Mouse (Mus musculus): ENCODE data around the gene Phlda3. TPM values are rescaled to one million over a fixed set of nuclear protein-coding genes. Genes with fewer than 3 reads are reported as not detected.

Phlda3 gene
- polyA plus RNA-seq, 1 experiment from 2014 or later, result 22.6 TPM

Other genes with a start within 250 kb of the Phlda3 start
- gene Nav1, start 158.8 kb upstream of the Phlda3 start, polyA plus RNA-seq (2014; fragmentation: Nextera tagmentation; extraction: Ambion mirVana), result 18.1 and 20.0 TPM in 2 replicates
- 47.5 and 51.1 TPM in 2 replicates for gene Csrp1, start 46.1 kb upstream of the Phlda3 start, polyA plus RNA-seq (2014; fragmentation: Nextera tagmentation; extraction: Ambion mirVana)
- 57.6 and 70.7 TPM in 2 replicates for gene Tnni1, start 13.3 kb downstream of the Phlda3 start, polyA plus RNA-seq (2014; fragmentation: Nextera tagmentation; extraction: Ambion mirVana)
- gene Lad1, start 52.5 kb downstream of the Phlda3 start, polyA plus RNA-seq (2014; fragmentation: Nextera tagmentation; extraction: Ambion mirVana), result 0.61 and 1.3 TPM in 2 replicates
- 20.3 and 22.5 TPM in 2 replicates for gene Tnnt2, start 70.2 kb downstream of the Phlda3 start, polyA plus RNA-seq (2014; fragmentation: Nextera tagmentation; extraction: Ambion mirVana)
- gene Pkp1, start 153.1 kb downstream of the Phlda3 start, polyA plus RNA-seq (2014; fragmentation: Nextera tagmentation; extraction: Ambion mirVana), result 0.12 and 0.24 TPM in 2 replicates
- not detected in 2 replicates for gene Igfn1, start 240.2 kb downstream of the Phlda3 start, polyA plus RNA-seq (2014; fragmentation: Nextera tagmentation; extraction: Ambion mirVana)
- 64.6 and 79.4 TPM in 2 replicates for gene Tmem9, start 242.0 kb downstream of the Phlda3 start, polyA plus RNA-seq (2014; fragmentation: Nextera tagmentation; extraction: Ambion mirVana)

Data from neural tube, embryonic 11.5 days (tissue).